Mouse (Mus musculus): Measurements from ENCODE around the gene Cabin1. TPM values are rescaled to one million over a fixed set of nuclear protein-coding genes. Genes with fewer than 3 reads are reported as not detected.

The Cabin1 gene
- polyA plus RNA-seq, 1 experiment from 2014 or later = 42.2 TPM

DNA sequence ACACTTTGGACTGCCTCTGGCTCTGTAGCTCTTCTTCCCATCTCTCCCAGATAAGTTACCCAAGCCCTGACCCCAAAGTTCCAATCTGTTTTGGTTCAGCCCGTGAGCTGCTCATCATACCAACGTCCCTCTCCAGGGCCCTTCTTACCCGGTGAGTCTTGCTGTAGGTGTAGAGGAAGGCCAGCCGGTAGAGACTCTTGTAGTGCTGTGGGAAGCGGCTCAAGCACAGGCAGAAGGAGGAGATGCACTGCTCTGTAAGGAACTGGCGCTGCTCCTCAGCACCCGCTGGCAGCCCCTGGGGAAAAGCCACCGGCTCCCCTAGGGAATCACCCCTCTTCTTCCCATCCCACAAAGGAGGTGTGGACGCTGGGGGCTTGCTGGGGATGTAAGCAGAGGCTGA is 69.6 kb downstream of the Cabin1 start:
- Histone ChIP-seq H3K36me3 (replicated peaks) (peaks cover 34% of the 10 kb centered on the region; the same call in 1 of the 2 replicates), H3K27ac (no peak overlapping the region), H3K9ac (no peak overlapping the region), H3K4me2 (no peak overlapping the region), H3K27me3 (replicated peaks) (no peaks in the 10 kb centered on the region), H3K4me1 (no peaks in the 10 kb centered on the region), H3K4me3 (no peak overlapping the region), H3K9me3 (no peaks in the 10 kb centered on the region)
- no peak for ATAC-seq (replicated peaks)
- WGBS = 92% methylated on average over 9 of the region's 9 CpGs

DNA sequence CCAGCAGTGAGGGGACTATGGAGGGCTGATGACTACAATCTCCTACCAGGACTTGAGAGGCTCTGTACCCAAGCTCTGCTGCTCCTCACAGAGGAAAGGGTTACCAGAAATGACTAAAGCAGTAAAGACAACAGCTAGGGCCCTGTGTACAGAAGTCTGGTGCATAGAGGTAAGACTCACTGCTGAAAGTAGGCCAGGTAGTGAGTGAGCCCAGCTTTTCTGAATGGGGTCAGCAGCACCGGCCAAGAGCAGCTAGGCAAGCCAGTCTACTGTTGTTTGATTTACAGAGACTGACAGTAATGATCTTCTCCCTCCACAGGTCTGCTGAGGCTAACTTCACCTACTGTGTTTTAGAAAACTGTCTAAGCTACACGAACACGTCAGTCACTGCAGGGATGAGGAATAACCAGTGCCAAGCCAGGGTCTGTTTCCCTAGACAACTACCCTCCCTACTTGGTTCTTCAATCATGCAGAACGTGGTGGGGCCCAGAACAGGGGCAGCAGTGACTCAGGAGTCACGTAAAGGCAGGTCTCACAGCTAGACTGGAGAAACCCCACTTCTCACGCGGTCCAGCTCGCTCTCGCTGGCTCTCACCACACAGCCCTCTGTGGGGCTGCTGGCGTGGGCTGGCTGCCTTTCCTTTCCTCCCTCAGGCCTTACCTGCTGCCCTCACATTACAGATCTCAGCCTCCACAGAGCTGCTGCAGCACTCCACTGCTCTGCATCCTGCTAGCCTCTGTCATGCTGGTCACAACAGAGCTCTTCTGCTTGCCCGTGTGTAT is 70.5 kb downstream of the Cabin1 start:
- ATAC-seq (replicated peaks) = no peak
- Histone ChIP-seq H3K4me3 (no peak overlapping the region), H3K4me1 (no peaks in the 10 kb centered on the region), H3K27ac (no peak overlapping the region), H3K27me3 (replicated peaks) (no peaks in the 10 kb centered on the region), H3K4me2 (no peak overlapping the region), H3K36me3 (replicated peaks) (peaks cover 33% of the 10 kb centered on the region; the same call in 1 of the 2 replicates), H3K9ac (no peak overlapping the region), H3K9me3 (no peaks in the 10 kb centered on the region)
- 80% methylated on average over 11 of the region's 11 CpGs for WGBS

DNA sequence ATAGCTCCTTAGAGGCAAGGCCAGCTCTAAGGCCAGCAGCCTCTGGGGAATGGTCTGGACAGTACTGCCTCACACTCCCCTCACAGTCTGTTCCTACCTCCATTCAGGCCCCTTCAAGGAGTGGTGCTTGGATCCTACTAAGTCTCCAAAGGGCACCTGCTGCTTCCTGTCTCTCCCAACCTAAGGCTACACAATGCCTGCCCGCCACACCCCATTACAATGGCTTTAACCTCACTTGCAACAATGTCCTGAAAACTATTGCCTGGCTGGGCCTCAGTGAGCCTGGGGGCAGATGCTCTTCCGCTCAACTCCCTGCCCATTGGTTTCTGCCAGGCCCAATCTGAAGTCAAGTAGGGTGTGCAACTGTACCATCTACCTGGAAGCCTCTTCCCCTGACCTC is 75.5 kb downstream of the Cabin1 start:
- peaks cover 26% of the 10 kb centered on the region; the same call in 1 of the 2 replicates for H3K36me3 ChIP-seq (replicated peaks)
- WGBS = 89% methylated on average over 2 of the region's 2 CpGs
- no peaks in the 10 kb centered on the region for H3K9me3 ChIP-seq
- no peak for ATAC-seq (replicated peaks)
- no peak overlapping the region for H3K4me2 ChIP-seq
- H3K9ac ChIP-seq = no peak overlapping the region
- H3K27ac ChIP-seq = no peak overlapping the region
- no peak overlapping the region for H3K4me3 ChIP-seq
- peaks cover 16% of the 10 kb centered on the region for H3K4me1 ChIP-seq
- H3K27me3 ChIP-seq (replicated peaks) = no peaks in the 10 kb centered on the region

DNA sequence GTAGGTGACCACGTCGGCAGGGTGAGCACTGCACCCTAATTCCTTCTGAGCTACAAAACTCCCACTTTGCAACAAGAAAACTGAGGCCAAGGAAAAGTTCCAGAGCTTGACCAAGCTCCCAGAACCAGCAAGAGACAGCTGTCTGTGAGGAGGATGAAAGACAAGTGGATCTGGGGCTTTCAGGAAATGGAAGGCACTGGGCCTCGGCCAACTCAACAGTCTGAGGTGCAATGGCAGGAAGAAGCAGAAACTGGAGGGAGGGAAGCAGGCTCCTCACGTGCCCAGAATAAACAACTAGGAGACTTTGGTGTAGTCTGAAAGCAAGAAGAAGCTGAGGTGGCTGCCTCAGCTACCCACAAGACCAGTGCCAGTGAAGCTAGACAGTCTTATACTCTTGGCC is 77.4 kb downstream of the Cabin1 start:
- no peak overlapping the region for H3K4me3 ChIP-seq
- peaks cover 19% of the 10 kb centered on the region; the same call in 1 of the 2 replicates for H3K36me3 ChIP-seq (replicated peaks)
- H3K27ac ChIP-seq = no peak overlapping the region
- 88% methylated on average over 4 of the region's 4 CpGs for WGBS
- H3K9ac ChIP-seq = no peak overlapping the region
- H3K4me2 ChIP-seq = no peak overlapping the region
- no peak for ATAC-seq (replicated peaks)
- no peaks in the 10 kb centered on the region for H3K9me3 ChIP-seq
- H3K27me3 ChIP-seq (replicated peaks) = no peaks in the 10 kb centered on the region
- peaks cover 22% of the 10 kb centered on the region for H3K4me1 ChIP-seq

DNA sequence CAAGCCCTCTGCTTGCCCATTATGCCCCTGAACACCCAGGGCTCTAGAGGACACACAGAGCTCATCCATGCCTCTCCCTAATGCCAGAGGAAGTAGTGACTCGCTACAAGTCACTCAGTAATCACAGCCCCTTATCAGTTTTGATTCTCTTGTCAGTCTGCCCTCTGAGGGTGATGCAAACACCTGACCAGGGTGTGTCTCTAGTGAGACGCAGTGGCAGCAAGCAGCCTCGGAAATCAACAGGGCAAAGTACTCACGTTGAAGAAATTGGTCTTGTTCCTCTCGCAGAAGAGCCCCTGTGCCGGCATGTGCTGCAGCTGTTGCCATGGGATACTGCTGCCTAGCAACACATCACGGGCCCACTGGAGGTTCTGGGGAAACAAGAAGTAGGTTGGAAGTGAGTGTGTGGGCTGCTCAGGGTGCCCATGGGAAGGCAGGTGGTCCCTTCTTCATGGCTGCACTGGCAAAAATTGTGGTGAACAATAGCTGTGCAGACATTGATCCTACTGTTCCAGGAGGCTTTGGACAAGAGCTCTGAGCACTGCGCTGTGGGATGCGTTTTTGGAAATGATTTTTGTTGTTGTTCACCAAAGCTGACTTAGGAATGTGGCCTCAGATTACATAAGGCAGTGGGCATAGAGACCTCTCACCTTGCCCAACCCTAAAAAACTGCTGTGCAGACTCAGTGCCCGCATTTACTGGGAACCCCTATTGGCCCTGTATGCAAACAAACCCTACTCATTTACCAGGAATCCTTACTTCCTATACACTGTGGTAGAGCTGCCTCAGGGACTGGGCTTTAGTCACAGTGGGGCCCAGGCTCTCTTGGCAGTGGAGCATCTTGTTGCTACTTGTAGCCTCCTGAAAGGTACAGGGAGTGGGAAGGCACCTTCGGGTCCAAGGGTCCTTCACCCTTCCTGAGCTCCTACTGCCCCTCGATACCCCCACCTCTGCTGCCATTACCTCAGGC is 79.8 kb downstream of the Cabin1 start:
- Histone ChIP-seq H3K4me1 (peaks cover 22% of the 10 kb centered on the region), H3K4me2 (no peak overlapping the region; the same call in 1 of the 2 replicates), H3K36me3 (replicated peaks) (0 out of 2 replicates have a peak, but pooled peaks cover 5% of the 10 kb centered on the region), H3K27ac (peak overlapping the region; percentile 78), H3K9me3 (no peaks in the 10 kb centered on the region), H3K4me3 (no peak overlapping the region), H3K9ac (no peak overlapping the region; the same call in 1 of the 2 replicates), H3K27me3 (replicated peaks) (no peaks in the 10 kb centered on the region)
- ATAC-seq (replicated peaks) = peak; percentile 95
- 42% methylated on average over 12 of the region's 12 CpGs for WGBS

DNA sequence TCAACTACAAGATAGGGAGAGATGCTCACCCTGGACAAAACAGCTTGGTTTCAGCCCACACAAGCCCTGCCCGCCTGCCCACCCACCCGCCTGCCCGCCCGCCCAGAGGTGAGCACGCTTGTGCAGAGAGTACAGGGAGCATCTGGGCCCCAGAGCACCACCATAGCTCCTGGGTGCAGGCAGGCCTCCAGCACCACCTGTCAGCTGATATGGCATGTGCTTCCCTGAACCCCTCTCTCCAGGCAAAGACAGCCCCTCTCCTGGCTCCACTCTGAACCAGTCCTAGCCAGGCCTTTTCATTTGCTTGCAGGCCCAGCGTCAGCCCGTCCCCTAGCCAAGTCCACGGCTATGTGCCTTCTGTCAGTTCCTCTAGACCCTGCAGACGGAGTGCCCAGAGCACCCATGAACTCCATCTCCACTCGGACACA is 83.6 kb downstream of the Cabin1 start:
- H3K27me3 ChIP-seq (replicated peaks) = no peaks in the 10 kb centered on the region
- H3K9ac ChIP-seq = no peak overlapping the region
- H3K36me3 ChIP-seq (replicated peaks) = no peaks in the 10 kb centered on the region
- peaks cover 22% of the 10 kb centered on the region for H3K4me1 ChIP-seq
- no peak overlapping the region for H3K4me3 ChIP-seq
- no peak overlapping the region for H3K27ac ChIP-seq
- WGBS = 89% methylated on average over 10 of the region's 10 CpGs
- no peak overlapping the region for H3K4me2 ChIP-seq
- no peaks in the 10 kb centered on the region for H3K9me3 ChIP-seq
- no peak for ATAC-seq (replicated peaks)

DNA sequence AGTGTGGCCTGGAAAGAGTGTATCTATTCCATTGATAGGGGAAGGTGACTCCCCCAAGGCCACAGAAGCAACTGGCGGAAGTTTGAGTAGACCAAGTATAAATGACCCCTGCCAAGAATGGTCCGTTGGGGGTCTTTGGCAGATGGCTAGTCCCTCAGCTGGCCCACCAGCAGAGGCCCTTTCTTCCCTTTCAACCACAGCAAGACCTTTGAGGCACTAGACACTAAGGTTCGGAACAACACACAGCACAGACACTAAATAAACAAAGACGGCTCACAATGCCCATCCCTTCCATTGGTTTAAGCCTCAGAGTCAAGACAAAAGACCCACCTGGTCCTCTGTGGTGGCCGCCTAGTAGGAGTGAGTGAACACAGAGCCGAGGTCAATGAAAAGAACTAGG is 84.9 kb downstream of the Cabin1 start:
- WGBS = 75% methylated on average over 6 of the region's 6 CpGs
- H3K9me3 ChIP-seq = no peaks in the 10 kb centered on the region
- no peaks in the 10 kb centered on the region for H3K36me3 ChIP-seq (replicated peaks)
- no peak overlapping the region for H3K4me2 ChIP-seq
- no peak overlapping the region for H3K9ac ChIP-seq
- no peak for ATAC-seq (replicated peaks)
- H3K27ac ChIP-seq = no peak overlapping the region
- no peak overlapping the region for H3K4me3 ChIP-seq
- H3K4me1 ChIP-seq = peaks cover 12% of the 10 kb centered on the region
- H3K27me3 ChIP-seq (replicated peaks) = no peaks in the 10 kb centered on the region

DNA sequence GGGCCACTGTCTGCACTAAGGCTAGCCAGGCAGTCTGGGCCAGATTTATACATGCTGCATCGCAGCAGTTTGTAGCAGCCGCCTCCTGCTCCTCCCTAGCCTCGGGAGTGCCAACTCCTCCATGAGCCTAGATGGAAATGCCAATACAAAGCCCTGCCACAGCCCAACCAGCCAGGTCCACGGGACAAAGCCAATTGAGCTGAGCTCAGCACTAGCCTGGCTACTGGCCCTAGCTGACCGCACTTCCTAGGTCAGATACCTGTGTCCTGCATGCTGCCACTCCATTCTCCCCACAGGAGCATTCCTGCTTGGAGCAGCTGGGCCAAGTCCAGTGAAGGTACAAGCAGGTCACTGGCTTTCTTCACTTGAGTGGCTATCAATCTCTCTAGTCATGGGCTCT is 86.2 kb downstream of the Cabin1 start:
- H3K9ac ChIP-seq = no peak overlapping the region
- 90% methylated on average over 5 of the region's 5 CpGs for WGBS
- no peaks in the 10 kb centered on the region for H3K27me3 ChIP-seq (replicated peaks)
- H3K27ac ChIP-seq = no peak overlapping the region
- H3K36me3 ChIP-seq (replicated peaks) = no peaks in the 10 kb centered on the region
- H3K4me3 ChIP-seq = no peak overlapping the region
- H3K9me3 ChIP-seq = no peaks in the 10 kb centered on the region
- no peaks in the 10 kb centered on the region for H3K4me1 ChIP-seq
- ATAC-seq (replicated peaks) = no peak
- H3K4me2 ChIP-seq = no peak overlapping the region

DNA sequence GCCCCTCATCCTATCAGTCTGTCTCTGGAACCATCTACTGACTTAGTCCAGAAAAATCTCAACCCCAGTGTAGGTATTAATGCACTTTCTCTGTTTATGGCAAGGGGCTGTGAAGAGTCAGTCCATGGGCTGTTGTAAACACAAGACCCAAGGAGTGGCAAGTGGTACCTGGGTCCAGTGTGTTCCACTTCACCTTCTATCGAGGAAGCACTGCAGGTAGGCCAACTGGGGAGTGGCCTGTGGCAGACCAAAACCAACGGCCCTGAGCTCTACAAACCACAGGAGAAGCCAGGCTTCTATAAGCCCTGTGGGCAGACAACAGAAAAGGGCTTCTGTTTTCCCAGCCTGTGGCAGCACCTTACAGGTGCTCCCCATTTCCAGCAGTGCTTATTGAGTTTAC is 86.6 kb downstream of the Cabin1 start:
- Histone ChIP-seq H3K4me2 (no peak overlapping the region), H3K36me3 (replicated peaks) (no peaks in the 10 kb centered on the region), H3K4me3 (no peak overlapping the region), H3K9ac (no peak overlapping the region), H3K27ac (no peak overlapping the region), H3K9me3 (no peaks in the 10 kb centered on the region), H3K27me3 (replicated peaks) (no peaks in the 10 kb centered on the region), H3K4me1 (no peaks in the 10 kb centered on the region)
- WGBS = 91% methylated on average over 2 of the region's 2 CpGs
- ATAC-seq (replicated peaks) = no peak

DNA sequence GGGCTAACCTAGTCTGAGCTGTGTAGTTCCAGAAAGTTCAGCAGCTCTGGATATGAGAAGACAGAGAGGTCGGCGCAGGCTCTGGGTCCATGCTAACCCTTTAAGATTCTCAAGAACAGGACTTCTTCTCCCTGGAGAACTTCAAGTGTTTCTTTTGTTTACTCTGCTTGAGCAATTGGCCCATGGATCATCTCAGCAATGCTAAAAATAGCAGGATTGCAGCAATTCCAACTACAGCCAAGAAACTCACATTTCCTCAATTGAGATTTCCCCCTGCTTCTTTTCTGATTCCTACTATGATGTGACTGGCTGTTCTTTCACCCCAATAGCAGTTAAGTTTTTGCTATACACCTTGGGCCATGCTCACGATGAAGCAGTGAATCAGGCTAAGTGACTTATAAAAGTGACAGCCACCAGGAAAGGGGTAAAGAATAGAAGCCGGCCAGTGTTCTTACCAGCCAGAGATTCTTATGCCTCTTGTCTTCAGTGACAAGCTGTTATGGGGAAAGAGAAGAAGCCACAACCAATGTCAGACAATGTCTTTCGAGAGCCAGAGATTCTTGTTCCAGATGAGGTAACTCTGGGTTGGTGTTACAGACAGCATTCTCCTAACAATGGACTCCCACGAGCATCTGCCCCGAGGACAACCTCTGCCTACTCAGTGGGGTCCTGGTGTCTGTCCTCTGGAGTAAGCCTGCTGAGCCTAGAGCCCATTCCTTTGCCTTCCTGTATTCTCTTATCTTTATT is 87.1 kb downstream of the Cabin1 start:
- no peaks in the 10 kb centered on the region for H3K4me1 ChIP-seq
- no peak overlapping the region for H3K27ac ChIP-seq
- H3K36me3 ChIP-seq (replicated peaks) = no peaks in the 10 kb centered on the region
- no peak overlapping the region for H3K4me3 ChIP-seq
- no peaks in the 10 kb centered on the region for H3K9me3 ChIP-seq
- no peak overlapping the region for H3K9ac ChIP-seq
- 90% methylated on average over 7 of the region's 7 CpGs for WGBS
- no peak overlapping the region for H3K4me2 ChIP-seq
- H3K27me3 ChIP-seq (replicated peaks) = no peaks in the 10 kb centered on the region
- ATAC-seq (replicated peaks) = no peak

DNA sequence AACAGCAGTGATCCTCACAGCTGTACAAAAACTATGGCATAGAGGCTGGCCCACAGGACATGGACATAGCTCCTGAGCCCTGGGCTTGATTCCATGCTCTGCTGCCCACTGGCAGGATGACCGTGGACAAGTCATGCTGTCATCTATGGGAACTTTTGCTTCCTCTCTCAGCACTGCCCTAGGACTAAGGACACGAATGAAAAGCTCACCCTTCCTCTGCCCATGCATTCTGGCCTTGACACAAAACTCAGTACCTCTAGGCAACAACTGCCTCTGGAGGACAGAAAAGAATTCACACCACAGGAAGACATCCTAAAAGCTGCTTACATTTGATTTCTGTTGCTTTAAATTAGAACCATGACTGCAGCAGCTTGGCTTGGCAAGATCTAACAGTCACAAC is 87.9 kb downstream of the Cabin1 start:
- 94% methylated on average over 2 of the region's 2 CpGs for WGBS
- H3K4me2 ChIP-seq = no peak overlapping the region

DNA sequence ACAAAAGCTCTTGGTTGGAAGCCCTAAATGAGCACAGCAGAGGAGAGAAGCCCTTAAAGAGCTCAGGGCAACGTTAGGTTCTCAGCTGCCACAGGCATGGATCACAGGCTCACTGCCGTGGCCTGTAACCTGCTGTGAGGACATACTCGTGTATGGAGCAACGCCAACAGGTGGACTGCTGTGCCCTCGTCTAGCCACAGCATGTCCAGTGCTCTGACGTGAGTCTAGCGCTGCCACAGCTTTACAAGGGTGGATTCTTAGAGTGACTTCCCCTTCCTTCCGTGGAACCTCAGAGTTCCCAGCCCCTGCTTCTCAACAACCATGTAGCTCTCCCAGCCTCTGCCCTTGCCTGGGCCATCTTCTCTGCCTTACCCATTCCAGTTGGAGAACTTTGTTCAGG is 88.5 kb downstream of the Cabin1 start:
- H3K4me3 ChIP-seq = no peak overlapping the region
- no peaks in the 10 kb centered on the region for H3K4me1 ChIP-seq
- no peaks in the 10 kb centered on the region for H3K27me3 ChIP-seq (replicated peaks)
- no peak overlapping the region for H3K27ac ChIP-seq
- H3K9ac ChIP-seq = no peak overlapping the region
- H3K4me2 ChIP-seq = no peak overlapping the region
- 79% methylated on average over 8 of the region's 8 CpGs for WGBS
- H3K36me3 ChIP-seq (replicated peaks) = no peaks in the 10 kb centered on the region
- no peaks in the 10 kb centered on the region for H3K9me3 ChIP-seq
- no peak for ATAC-seq (replicated peaks)

More for the DNA sequence above, 87.9 kb downstream of the Cabin1 start:
- Histone ChIP-seq H3K4me1 (no peaks in the 10 kb centered on the region), H3K27me3 (replicated peaks) (no peaks in the 10 kb centered on the region), H3K4me3 (no peak overlapping the region), H3K9me3 (no peaks in the 10 kb centered on the region), H3K9ac (no peak overlapping the region), H3K27ac (no peak overlapping the region), H3K36me3 (replicated peaks) (no peaks in the 10 kb centered on the region)
- no peak for ATAC-seq (replicated peaks)
